ENCODE assay signal across 23 mouse cellular contexts in the genomic region with DNA sequence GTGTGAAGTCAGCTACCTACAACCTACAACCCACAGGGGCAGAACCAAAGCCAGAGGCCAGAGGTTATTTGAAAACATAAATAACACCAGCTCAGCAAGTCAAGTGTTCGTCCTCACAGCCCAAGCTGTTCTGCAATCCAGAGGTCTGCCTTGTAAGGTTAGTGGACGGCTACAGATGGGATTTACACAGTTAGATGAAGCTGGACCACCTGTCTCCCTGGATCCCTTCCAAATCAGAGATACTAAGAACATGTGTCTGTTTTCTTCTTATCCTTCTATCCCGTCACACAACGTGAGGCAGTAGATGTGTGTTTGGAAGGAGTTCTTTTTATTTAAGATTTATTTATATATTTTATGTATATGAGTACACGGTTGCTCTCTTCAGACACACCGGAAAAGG. TPM values are rescaled to one million over a fixed set of nuclear protein-coding genes. Genes with fewer than 3 reads are reported as not detected.
DNase-seq lines count a peak whose midpoint lies in the region; ATAC-seq and TF ChIP-seq lines count a peak whose summit lies in the region.
"Had no signal": no experiment of that assay in that cellular context is flagged by ENCODE, and none has a peak within 500 bp of the region (broad histone marks: within the 10 kb centered on the region; RNA-seq: fewer than 3 reads in every experiment).

No protein-coding gene starts in this region.

- H3K4me3 ChIP-seq in hindbrain, embryonic 16.5 days (ENCODE audit: low read length), result no peak overlapping the region
- no peak overlapping the region for H3K4me3 ChIP-seq in hindbrain, embryonic 10.5 days
- H3K4me3 ChIP-seq in cerebellum, adult 2 months (replicated peaks; ENCODE audit: insufficient read depth, low read depth, low read length), result no peak overlapping the region
- H3K4me3 ChIP-seq in kidney, embryonic 14.5 days (ENCODE audit: low read length), result no peak overlapping the region
- H3K4me3 ChIP-seq: heart, embryonic 15.5 days; hindbrain, embryonic 15.5 days; layer of hippocampus, adult 2 months; liver, embryonic 13.5 days had no signal

- no peak for TF ChIP-seq CTCF in cerebellum, adult 2 months (IDR thresholded peaks at IDR 0.05; ENCODE audit: borderline replicate concordance, insufficient read depth, low read depth, low read length)

- H3K36me3 ChIP-seq in hindbrain, embryonic 16.5 days (ENCODE audit: control insufficient read depth, insufficient read depth, low read length), result no peaks in the 10 kb centered on the region
- no peaks in the 10 kb centered on the region for H3K36me3 ChIP-seq in hindbrain, embryonic 10.5 days
- H3K36me3 ChIP-seq in kidney, embryonic 14.5 days (ENCODE audit: control insufficient read depth, insufficient read depth, low read length), result no peaks in the 10 kb centered on the region
- H3K36me3 ChIP-seq: heart, embryonic 15.5 days; hindbrain, embryonic 15.5 days; liver, embryonic 13.5 days had no signal

- no peak for TF ChIP-seq POLR2A in cerebellum, adult 2 months (IDR thresholded peaks at IDR 0.05; ENCODE audit: borderline replicate concordance, insufficient read depth, low read length)

- H3K27ac ChIP-seq in hindbrain, embryonic 16.5 days (ENCODE audit: low read depth, low read length), result no peak overlapping the region
- no peak overlapping the region for H3K27ac ChIP-seq in hindbrain, embryonic 10.5 days
- H3K27ac ChIP-seq in cerebellum, adult 2 months (ENCODE audit: insufficient read depth, low read length), result no peak overlapping the region
- H3K27ac ChIP-seq in kidney, embryonic 14.5 days (ENCODE audit: low read depth, low read length), result no peak overlapping the region
- H3K27ac ChIP-seq: heart, embryonic 15.5 days; hindbrain, embryonic 15.5 days; layer of hippocampus, adult 2 months; liver, embryonic 13.5 days had no signal

- no peak for ATAC-seq in cerebellum, adult (ENCODE audit: insufficient number of reproducible peaks, low FRiP score, low TSS enrichment)
- ATAC-seq in hindbrain, embryonic 16.5 days, result peak; percentile 27; the same call in 1 of the 2 replicates
- ATAC-seq in kidney, embryonic 14.5 days (ENCODE audit: low FRiP score, low TSS enrichment), result no peak
- ATAC-seq: intestine, embryonic 16.5 days had no signal

- 68% methylated on average over 6 of the region's 6 CpGs for WGBS in hindbrain, embryonic 16.5 days
- WGBS in hindbrain, embryonic 10.5 days, result 82% methylated on average over 6 of the region's 6 CpGs
- 21% methylated on average over 6 of the region's 6 CpGs for WGBS in cerebellum, adult 2 months
- 76% methylated on average over 6 of the region's 6 CpGs for WGBS in kidney, embryonic 14.5 days

- H3K27me3 ChIP-seq in hindbrain, embryonic 16.5 days (replicated peaks; ENCODE audit: control insufficient read depth, insufficient read depth, low read length), result no peaks in the 10 kb centered on the region
- no peaks in the 10 kb centered on the region for H3K27me3 ChIP-seq in hindbrain, embryonic 10.5 days (ENCODE audit: insufficient read depth, poor library complexity, severe bottlenecking)
- no peaks in the 10 kb centered on the region for H3K27me3 ChIP-seq in cerebellum, adult 2 months (ENCODE audit: control insufficient read depth, insufficient read depth, low read length)
- H3K27me3 ChIP-seq in kidney, embryonic 14.5 days (ENCODE audit: control insufficient read depth, insufficient read depth, low read length), result no peaks in the 10 kb centered on the region
- H3K27me3 ChIP-seq: heart, embryonic 15.5 days; hindbrain, embryonic 15.5 days; liver, embryonic 13.5 days had no signal

- H3K4me1 ChIP-seq in hindbrain, embryonic 16.5 days (ENCODE audit: control insufficient read depth, insufficient read depth, low read depth, low read length), result no peaks in the 10 kb centered on the region
- H3K4me1 ChIP-seq in hindbrain, embryonic 10.5 days (replicated peaks), result no peaks in the 10 kb centered on the region
- peaks cover 30% of the 10 kb centered on the region for H3K4me1 ChIP-seq in cerebellum, adult 2 months (ENCODE audit: control insufficient read depth, insufficient read depth, low read length)
- no peaks in the 10 kb centered on the region for H3K4me1 ChIP-seq in kidney, embryonic 14.5 days (ENCODE audit: control insufficient read depth, insufficient read depth, low read length)
- H3K4me1 ChIP-seq: heart, embryonic 15.5 days; hindbrain, embryonic 15.5 days; liver, embryonic 13.5 days had no signal

- H3K4me2 ChIP-seq in hindbrain, embryonic 16.5 days (ENCODE audit: low read length), result no peak overlapping the region
- H3K4me2 ChIP-seq in kidney, embryonic 14.5 days (replicated peaks; ENCODE audit: low read depth, low read length), result no peak overlapping the region
- H3K4me2 ChIP-seq: heart, embryonic 15.5 days; hindbrain, embryonic 15.5 days; liver, embryonic 13.5 days; midbrain, embryonic 11.5 days had no signal

- peak; percentile 40 for DNase-seq in cerebellum, adult 11 months
- DNase-seq in hindbrain, embryonic 10.5 days (ENCODE audit: low spot score), result no peak
- DNase-seq in cerebellum, adult 2 months, result peak; percentile 37 to 68
- peak; percentile 45 to 56 for DNase-seq in cerebellum, postnatal 25 days
- no peak for DNase-seq in thymus, postnatal 0 days (ENCODE audit: low spot score)
- DNase-seq: adrenal gland, postnatal 14 days; gastrocnemius, postnatal 25 days; heart, postnatal 36 days; kidney, adult 9 months; kidney, postnatal 25 days; layer of hippocampus, postnatal 36 days; liver, embryonic 13.5 days; lung, adult 2 months; lung, postnatal 14 days; thymus, adult 2 months had no signal

- no peaks in the 10 kb centered on the region for H3K9me3 ChIP-seq in hindbrain, embryonic 16.5 days (ENCODE audit: control insufficient read depth, low read length)
- no peaks in the 10 kb centered on the region for H3K9me3 ChIP-seq in hindbrain, embryonic 10.5 days
- H3K9me3 ChIP-seq in kidney, embryonic 14.5 days (ENCODE audit: control insufficient read depth, low read length), result no peaks in the 10 kb centered on the region
- H3K9me3 ChIP-seq: heart, embryonic 15.5 days; hindbrain, embryonic 15.5 days; liver, embryonic 13.5 days had no signal

- no peak overlapping the region for H3K9ac ChIP-seq in hindbrain, embryonic 16.5 days (ENCODE audit: low read depth, low read length)
- no peak overlapping the region for H3K9ac ChIP-seq in kidney, embryonic 14.5 days (ENCODE audit: low read depth, low read length)
- H3K9ac ChIP-seq: heart, embryonic 15.5 days; hindbrain, embryonic 15.5 days; liver, embryonic 13.5 days had no signal

RNA-seq across cellular contexts. Expression of gene Gramd1b, which starts 21.7 kb away (rescaled TPM):
- polyA plus RNA-seq in hindbrain, embryonic 16.5 days (2015; fragmentation: Nextera tagmentation; extraction: Ambion mirVana), result 17.0 and 18.5 TPM in 2 replicates
- polyA plus RNA-seq in hindbrain, embryonic 10.5 days (2016; fragmentation: Nextera tagmentation; extraction: Ambion mirVana), result 2.9 and 4.6 TPM in 2 replicates
- 188 and 204 TPM in 2 replicates for polyA plus RNA-seq in cerebellum, adult 2 months (2012; rRNA removed)
- 4.3 and 6.1 TPM in 2 replicates for polyA plus RNA-seq in thymus, postnatal 0 days (2015; fragmentation: Nextera tagmentation; extraction: Ambion mirVana)
- polyA plus RNA-seq in kidney, embryonic 14.5 days (2014; fragmentation: Nextera tagmentation; extraction: Ambion mirVana), result 6.1 and 7.4 TPM in 2 replicates

Comparison
In these comparisons a context has a peak if more than half of its experiments do, and no peak if none do; other contexts are left out.
1. DNase-seq: peak in cerebellum, adult 11 months (single experiment), cerebellum, adult 2 months (2 of 2) and cerebellum, postnatal 25 days (2 of 2); none in hindbrain, embryonic 10.5 days (single experiment) and thymus, postnatal 0 days (single experiment).